Mouse (Mus musculus): ENCODE measurements at regions not wholly inside any gene's neighbourhood (a gene's known extent, or its start where the extent isn't known, plus 50 kb on each side); places are given as distances from the start of the nearest gene placed in this dataset.

- DNase-seq (ENCODE audit: low read depth, low spot score), result no peak
These were observed 62.7 kb downstream of the Lrrc30 start for GRCm38 (mm10) chr17:67569865-67570264.

DNA sequence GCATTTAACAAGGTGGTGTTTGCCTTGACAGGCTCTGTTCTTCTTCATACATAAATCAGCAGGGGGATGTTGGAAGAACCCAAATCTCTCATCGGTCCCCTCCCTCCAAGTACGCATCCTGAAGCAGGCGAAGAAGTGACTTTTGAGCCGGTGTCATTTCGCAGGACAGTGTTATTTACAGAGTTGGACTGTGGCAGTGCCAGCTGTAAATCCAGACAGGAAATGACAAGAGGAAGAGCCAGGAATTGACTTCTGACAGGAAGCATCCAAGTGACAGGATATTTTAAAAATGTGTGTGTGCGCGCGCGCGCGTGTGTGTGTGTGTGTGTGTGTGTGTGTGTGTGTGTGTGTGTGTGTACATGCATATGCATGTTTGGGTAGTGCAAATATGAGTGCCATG is 66.3 kb downstream of the Lrrc30 start:
- no peak for DNase-seq (ENCODE audit: low read depth, low spot score)

DNA sequence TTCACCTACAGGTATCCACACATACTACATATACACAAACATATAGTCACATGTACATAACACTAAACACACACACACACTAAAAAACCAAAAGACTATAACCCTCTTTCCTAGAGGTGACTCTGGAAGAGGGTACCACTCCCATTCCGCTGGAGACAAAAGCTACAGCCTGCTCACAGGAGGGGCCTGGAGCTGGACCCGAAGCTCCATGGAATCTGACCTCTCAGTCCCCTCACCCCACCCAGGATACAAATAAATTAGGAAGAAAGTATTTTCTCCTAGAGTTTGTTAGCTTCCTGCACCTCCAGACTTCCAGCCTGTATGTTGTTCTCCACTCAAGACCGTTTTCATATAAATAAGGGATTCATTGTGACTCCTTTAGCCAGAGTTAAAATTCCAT is 66.8 kb downstream of the Lrrc30 start:
- no peak for DNase-seq (ENCODE audit: low read depth, low spot score)

GRCm38 (mm10) chr17:67564845-67565244 is 67.7 kb downstream of the Lrrc30 start:
- DNase-seq (ENCODE audit: low read depth, low spot score), result no peak

DNA sequence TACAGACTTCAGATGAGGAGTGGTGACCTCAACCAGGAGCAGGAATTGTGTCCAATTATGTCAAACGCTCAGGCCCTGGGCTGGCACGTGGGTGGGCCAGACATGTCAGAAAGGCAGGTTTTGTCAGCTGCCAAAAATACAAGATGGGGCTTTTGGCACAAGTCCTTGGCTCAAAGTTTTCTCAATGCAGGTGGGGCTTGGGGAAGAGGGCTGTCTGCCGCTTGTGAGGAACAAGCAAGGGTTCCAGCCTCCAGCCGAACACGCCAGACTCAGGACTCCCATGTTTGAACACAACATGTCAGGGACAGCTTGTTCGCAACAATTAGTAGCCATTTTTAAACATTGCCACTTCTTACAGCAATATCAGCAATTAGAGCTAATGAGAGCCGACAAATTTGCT is 69.5 kb downstream of the Lrrc30 start:
- no peak for DNase-seq (ENCODE audit: low read depth, low spot score)

- DNase-seq (ENCODE audit: low read depth, low spot score), result no peak
These were observed 70.7 kb downstream of the Lrrc30 start for GRCm38 (mm10) chr17:67561802-67562201.

DNA sequence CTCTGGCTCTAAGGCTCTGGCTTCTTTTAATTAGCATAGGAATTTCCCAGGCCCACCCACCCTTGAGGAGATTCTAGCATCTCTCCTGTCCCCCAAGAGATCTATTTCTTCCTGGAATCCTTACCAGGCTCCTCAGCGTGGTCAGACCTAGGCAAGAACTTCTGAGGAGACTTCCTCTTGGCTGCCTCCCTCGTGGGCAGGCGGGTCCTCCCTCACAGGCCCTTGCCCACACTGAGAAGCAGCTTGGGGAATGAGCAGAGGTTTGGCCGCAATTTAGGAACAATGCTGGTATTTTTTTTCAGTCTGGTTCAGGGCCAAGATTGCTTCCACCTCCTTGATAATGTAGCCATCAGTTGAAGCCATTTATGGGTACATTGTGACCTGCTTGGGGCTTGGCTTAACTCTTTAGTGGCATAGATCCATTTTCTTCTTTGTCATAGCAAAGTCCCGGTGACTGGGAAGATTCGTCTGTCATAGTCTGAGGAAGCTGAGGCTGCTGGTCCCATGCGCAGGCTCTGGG is 75.1 kb downstream of the Lrrc30 start:
- DNase-seq (ENCODE audit: low read depth, low spot score), result no peak

DNA sequence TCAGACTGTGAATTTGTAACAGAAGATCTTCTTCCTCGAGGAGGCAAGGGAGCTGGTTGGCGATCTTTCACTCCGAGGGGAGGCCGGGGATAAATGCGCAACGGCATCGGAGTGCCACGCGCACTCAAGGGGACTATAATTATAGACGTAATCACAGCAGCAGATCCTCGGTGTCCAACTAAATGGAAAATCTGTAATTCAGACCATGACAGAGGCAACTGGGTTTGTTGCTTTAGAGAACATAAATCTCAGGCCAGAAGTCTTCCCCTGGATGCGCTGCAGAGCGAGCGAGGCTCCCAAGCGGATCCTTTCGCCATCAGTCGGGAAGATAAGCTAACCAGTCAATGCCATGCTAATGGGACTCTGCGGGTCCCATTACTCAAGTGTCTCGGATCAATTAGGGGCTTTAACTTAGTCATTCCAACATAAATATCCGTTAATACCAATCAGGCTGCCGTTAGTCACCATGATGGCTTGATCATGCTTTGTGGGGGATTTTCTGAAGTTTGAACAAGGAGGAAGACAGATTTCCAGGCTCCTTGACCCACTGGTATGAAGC is 79.9 kb downstream of the Lrrc30 start:
- DNase-seq (ENCODE audit: low read depth, low spot score), result no peak

- DNase-seq (ENCODE audit: low read depth, low spot score), result no peak
These were observed 83.4 kb downstream of the Lrrc30 start for GRCm38 (mm10) chr17:67548966-67549700.

- no peak for DNase-seq (ENCODE audit: low read depth, low spot score)
These were observed 88.1 kb downstream of the Lrrc30 start for GRCm38 (mm10) chr17:67544410-67544809.

DNA sequence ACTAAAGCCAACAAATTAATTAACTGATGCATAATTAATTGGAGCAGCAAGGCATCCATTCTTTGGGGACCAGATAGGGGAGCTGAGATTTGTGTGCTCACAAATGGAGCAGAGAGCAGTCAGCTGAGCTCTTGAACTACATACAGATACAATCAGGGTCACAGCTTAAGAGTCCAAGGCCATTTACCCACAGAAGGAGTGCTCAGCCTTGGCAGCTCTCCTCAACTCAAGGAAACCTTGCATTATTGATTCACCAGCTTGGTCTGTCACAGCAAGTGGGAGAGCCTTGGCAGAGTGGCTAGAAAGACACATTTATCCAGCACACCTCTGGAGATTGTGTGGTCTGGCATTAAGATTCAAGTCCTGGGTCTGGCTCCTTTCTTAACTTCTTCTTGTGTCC is 100.2 kb downstream of the Lrrc30 start:
- DNase-seq (ENCODE audit: low read depth, low spot score), result no peak

GRCm38 (mm10) chr17:67520848-67521411 is 111.6 kb downstream of the Lrrc30 start:
- no peak for DNase-seq (ENCODE audit: low read depth, low spot score)

- no peak for DNase-seq (ENCODE audit: low read depth, low spot score)
These were observed 116.8 kb downstream of the Lrrc30 start for GRCm38 (mm10) chr17:67515601-67516147.

DNA sequence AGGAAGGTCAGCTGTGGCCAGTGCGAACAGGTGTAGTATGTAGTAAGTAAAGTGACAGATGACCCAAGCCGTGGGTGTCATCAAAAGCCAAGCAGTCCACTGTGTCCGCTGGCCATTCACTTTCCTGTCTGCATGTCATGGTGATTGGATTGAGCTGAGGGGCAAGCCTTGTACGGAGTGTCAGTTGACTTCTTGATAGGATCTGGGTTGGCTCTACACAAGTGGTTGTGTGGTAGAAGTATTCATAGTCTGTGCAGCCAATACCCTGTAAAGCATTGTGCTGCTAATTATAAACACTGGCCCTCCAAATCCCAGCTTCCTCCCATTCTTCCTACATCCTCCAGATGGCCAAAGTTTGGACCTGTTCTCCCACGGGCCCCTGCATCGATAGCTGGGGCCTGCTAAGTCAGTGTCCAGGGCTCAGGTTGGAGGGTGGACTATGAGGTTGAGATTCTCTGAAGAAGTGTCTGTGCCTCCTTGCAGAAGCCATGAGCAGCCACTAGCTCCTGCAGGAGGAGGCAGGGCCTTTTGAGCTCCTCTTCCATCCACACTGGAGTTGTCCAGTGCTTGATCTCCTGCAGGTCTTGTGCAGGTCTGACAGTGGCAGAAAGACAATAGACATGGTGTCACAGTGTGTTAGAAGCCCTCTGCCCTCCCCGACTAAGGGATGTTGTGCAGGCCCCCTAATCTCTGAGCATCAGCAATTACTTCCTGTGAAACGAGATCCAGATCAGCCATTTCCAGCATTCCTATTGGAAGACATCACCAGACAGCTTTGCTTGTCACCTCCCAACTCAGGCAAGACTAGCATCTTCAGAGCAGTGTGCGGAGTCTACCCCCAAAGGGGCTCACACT is 117.9 kb downstream of the Lrrc30 start:
- DNase-seq (ENCODE audit: low read depth, low spot score), result no peak

DNA sequence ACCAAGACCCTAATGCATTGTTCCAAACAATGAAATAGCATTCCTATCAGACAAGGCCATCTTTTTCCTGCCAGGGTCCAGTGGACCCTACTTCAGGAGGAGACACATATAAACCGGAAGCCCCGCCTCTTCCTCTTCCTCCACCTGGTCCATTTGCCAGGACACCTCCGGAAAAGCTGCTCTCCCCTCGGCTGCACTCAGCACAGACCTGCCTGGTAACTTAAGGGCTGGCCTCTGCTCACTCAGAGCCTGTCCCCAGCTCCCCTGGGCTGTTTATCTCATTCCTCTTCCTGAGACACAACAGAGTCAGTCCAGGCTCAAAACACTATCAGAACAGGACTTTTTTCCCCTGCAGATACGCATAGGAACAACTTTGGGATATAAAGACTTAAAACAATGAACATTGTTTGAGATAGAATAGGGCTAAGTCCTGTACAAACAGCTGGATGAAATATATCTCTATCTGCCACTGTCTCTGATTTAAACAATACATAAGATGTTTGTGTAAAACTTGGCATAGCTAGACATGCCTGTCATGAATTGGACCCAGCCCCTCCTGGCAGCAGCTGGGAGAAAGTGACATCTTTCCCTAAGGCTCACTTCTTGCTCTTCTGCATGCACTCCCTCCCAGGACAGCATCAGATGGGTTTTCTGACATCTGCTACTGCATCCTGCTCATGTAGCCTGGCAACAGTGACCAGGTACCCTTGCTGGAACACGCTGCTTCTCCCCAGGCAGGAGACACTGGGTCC is 119.6 kb downstream of the Lrrc30 start:
- DNase-seq (ENCODE audit: low read depth, low spot score), result no peak

DNA sequence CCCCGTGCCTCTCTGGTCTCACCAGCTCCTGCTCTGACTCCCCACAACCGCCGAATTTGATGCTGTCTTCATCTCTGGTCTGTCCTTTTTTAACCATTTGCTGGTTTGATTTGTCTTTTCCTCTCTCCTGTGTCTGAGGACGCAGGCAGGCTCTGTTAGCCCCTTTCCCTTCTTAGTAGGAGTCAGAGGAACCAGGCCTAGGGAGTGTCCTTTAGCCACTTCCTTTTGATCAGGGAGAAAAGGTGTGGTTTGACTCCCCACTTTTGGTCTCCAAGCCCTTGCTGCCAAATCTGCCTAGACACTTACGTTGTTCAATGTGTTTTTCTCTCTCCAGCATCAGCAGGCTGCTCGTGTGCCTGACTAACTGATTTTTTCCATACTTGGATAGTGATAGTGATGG is 120.5 kb downstream of the Lrrc30 start:
- DNase-seq (ENCODE audit: low read depth, low spot score), result no peak

DNA sequence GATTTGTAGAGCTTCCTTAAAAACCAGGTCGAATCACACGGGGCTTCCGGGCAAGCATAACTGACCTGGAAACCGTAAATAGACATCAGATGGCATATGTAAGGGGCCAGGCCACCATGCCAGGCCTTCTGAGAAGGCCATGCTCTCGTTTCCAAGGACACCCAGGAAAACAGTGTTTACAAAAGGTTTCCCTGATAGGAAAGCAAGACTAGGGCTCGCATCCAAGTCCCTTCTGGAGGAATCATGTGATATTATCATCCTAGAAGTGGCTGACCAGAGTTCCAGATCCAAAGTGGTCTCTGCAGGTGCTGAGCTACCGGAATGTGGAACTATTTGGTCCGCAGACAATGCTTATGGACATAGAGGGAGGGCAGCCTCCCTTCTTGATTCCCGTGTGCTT is 122.6 kb downstream of the Lrrc30 start:
- no peak for DNase-seq (ENCODE audit: low read depth, low spot score)

DNA sequence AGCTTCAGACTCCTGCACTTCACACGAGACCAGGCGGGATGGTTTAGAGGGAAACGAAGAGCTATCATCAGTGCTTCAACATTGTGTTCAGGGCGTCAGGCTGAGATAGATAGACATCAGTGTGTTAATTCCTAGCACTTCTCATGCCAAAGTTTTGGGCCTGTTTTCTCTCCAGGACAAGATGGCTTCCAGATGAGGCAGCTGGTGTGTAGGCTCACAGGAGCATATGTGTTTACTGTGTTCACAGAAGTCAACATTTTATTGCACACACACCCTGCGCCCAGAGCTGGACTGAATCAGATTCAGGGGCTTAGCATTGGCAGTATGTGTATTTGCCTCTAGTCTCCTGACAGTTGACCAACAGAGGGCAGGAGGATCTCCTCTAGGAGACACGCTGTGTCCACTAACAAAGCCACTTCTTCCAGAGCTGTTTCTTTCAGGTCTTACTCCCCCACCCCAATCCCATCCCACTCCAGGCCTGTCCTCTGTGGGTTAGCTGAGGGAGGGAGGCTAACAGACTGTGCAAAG is 123.4 kb downstream of the Lrrc30 start:
- DNase-seq (ENCODE audit: low read depth, low spot score), result no peak

- no peak for DNase-seq (ENCODE audit: low read depth, low spot score)
These were observed 124.2 kb downstream of the Lrrc30 start for GRCm38 (mm10) chr17:67508353-67508752.

DNA sequence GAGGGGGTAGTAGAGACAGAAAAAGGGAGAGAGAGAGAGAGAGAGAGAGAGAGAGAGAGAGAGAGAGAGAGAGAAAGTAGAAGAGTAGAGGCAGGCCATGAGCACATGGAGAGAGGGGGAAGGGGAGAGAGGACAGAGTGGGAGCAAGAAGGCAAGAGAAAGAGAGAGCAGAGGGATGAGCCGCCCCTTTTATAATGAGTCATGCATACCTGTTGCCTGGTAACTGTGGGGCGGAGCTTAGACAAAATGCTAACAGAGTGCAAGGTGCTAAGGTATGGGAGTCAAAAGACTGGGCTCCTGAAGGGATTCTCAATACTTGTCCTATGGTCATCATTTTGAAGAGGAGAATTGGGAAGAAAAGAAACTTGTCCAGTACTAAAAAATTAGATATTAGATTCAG is 126.1 kb downstream of the Lrrc30 start:
- DNase-seq (ENCODE audit: low read depth, low spot score), result peak; percentile 21

GRCm38 (mm10) chr17:67504502-67505033 is 128.0 kb downstream of the Lrrc30 start:
- DNase-seq (ENCODE audit: low read depth, low spot score), result no peak
